Mouse (Mus musculus): ENCODE data around the gene F12. TPM values are rescaled to one million over a fixed set of nuclear protein-coding genes. Genes with fewer than 3 reads are reported as not detected.

F12 gene
- total RNA-seq (2021) = under 1 TPM in 1 of 2 experiments, not detected in 1; 0.30 TPM
- long read RNA-seq, experiment 1, partial matches to known transcripts = 0 of 1 reads
- long read RNA-seq, experiment 1, other reads (novel, unspliced or antisense) = 1 of 1 reads
- long read RNA-seq, experiment 2 = 0 reads

DNA sequence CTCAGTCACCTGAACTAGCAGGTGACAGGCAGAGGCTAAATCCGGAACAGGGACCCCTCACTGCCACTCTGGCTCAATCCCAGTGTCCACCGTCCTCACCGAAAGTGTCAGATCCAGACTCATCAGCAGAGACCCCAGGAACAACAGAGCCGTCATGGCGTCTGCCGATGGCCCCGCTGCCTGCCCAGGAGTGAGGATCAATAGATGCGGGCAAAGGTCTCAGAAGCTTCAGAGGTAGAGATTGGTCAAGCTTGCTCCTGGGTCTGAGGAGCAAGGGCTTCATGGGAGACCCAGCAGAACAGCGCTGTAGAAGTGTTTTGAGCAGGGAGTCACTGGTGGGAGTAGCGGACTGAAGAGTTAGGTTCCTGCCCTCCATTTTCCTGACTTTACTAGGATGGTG is at the start of gene F12:
Gene F12 (minus strand): TSS at position 181 of the 400 bp plus-strand sequence.
- DNase-seq (ENCODE audit: low spot score in 2 of 2) = no peak
- intact Hi-C loops (cut with DNase I) = no loop called here

DNA sequence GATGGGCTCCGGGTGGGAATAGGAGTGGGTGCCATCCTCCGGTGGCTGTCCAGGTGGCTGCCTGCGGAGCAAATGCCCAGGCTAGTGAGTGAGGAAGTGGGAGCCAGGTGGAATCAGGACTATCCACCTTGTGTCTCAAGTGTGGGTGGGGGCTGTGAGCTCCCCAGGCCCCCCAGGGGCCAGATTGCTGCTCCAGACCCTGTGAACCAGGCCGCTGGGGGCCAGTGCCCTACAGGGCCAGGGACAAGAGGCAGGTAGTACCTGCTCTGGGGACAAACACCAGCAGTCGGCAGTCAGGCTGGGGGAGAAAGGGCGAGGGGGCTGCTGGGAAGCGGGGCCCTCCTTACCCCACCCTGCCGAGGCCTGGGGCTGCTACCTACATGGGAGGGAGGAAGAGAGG is 49.7 kb upstream of the F12 start:
- intact Hi-C loops (cut with DNase I) = no loop called here
- no peak for DNase-seq (ENCODE audit: low spot score in 2 of 2)

DNA sequence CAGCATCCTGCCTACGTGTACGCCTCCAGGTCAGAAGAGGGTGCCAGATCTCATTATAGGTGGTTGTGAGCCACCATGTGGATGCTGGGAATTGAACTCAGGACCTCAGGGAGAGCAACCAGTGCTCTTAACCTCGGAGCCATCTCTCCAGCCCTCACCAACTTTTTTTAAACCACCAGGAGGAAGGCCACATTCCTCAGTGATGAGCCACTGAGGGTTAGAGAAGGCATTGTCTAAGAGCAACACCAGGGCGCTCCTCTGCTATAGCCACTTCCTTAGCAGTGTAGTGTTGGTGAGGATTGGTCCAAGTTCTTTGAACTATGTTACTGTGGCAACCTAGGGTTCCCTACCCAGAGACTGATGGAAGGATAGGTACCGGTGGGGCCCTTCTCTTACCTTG is 49.2 kb upstream of the F12 start:
- intact Hi-C loops (cut with DNase I) = loop anchor here (2.0 kb wide), 1 partner anchor 37 kb away; the partner anchor contains the start of gene Pdlim7

DNA sequence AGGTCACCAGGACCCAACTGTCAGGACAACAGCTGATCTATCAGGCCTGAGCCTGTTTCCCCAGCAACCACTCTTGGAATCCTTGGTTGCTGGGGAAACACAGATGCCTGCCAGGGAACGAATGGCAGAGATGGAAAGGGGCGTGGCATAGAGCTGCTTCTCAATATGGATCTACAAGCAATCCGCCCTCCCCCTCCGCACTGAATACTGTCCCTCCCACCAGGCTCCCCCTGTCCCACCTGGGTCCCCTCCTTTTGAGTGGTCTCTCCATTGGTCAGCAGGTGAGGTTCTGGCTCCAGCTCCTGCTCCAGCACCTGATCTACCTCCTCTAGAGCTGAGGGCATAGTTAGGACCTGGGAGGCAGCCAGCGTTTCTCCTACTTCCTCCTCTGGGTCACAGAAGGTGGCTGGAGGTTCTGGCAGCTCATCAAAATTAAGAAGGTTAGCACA is 48.1 kb upstream of the F12 start:
- peak; percentile 78 to 89 for DNase-seq (ENCODE audit: low spot score in 2 of 2)
- intact Hi-C loops (cut with DNase I) = loop anchor here (2.0 kb wide), 1 partner anchor 38 kb away; the partner anchor contains the start of gene Pdlim7

More for the DNA sequence above, 49.2 kb upstream of the F12 start:
- no peak for DNase-seq (ENCODE audit: low spot score in 2 of 2)

DNA sequence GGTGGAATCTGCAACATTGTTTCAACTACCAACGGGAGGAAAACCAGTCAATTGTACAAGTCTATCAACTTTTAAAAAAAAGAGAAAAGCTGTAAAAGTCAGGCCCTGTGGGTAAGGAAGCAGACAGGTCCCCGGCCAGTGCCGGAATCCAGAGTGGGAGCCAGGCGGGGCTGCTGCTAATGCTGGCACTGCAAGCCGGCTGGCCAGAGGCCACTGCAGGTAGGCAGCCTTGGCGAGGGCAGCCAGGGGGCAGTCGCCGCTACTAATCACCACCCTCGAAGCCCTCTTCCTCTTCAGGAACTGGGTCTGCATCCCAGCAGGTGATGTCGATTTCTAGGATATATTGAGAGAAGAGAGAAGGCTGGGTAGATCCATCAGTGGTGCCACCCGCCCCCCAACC is 47.4 kb upstream of the F12 start:
- intact Hi-C loops (cut with DNase I) = loop anchor here (2.0 kb wide), 1 partner anchor 39 kb away; the partner anchor contains the start of gene Pdlim7
- DNase-seq (ENCODE audit: low spot score in 2 of 2) = no peak

DNA sequence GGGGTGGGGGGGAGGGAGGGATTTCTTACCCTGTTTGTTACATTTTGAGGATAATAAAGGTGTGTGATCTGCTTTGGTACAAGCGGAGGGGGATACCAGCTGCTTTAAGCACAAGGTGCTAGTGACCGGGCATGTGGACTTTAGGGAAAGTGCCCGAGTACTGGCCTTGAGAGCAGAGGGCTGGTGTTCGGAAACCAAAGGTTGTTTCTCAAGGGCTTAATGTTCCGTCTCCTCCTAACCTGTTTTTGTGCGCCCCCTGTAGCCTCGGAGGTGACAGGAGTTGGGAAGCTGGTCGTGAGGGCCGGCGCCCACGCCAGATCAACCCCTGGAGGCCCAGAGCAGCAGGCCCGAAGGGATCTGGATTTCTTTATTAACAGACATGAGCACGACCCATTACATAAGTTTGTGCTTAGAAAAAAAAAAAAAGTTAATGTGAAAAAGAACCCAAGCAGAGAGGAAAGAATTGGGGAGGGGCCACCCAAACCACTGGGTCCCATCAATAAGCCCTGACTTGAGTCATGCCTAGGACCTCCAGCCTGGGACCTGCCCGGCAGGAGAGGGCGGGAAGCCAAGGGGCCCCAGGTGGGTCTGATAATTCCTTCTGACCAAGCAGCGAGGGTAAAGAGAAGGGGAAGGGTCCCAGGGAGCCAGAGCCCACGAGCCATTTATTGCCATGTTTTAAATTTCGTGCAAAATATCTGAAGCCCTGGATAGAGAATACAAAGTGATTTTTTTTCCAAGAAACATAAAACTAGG is 46.7 kb upstream of the F12 start:
- intact Hi-C loops (cut with DNase I) = no loop called here
- DNase-seq (ENCODE audit: low spot score in 2 of 2) = no peak

DNA sequence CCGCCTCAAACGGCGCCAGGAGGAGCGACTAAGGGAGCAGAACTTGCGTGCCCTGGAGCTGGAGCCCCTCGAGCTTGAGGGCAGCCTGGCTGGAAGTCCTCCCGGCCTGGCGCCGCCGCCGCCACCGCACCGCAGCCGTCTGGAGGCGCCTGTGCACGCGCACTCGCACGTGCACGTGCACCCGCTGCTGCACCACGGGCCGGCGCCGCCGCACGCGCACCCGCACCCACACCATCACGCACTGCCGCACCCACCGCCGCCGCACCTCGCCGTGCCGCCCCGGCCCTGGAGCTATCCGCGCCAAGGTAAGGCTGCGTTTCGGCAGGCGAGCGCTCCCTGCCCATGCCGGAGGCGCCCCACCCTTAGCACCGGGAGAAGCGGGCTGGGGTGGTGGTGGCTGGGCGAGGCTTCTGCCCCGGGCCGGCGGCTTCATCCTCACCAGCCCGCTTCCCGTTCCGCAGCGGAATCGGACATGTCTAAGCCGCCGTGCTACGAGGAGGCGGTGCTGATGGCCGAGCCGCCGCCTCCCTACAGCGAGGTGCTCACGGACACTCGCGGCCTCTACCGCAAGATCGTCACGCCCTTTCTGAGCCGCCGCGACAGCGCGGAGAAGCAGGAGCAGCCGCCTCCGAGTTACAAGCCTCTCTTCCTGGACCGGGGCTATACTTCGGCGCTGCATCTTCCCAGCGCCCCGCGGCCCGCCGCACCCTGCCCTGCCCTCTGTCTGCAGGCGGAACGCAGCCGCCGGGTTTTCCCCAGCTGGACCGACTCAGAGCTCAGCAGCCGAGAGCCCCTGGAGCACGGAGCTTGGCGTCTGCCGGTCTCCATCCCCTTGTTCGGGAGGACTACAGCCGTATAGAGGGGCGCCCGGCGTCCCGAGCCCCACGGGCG is 45.8 kb upstream of the F12 start:
- peak; percentile 84 to 85 for DNase-seq (ENCODE audit: low spot score in 2 of 2)
- intact Hi-C loops (cut with DNase I) = no loop called here

DNA sequence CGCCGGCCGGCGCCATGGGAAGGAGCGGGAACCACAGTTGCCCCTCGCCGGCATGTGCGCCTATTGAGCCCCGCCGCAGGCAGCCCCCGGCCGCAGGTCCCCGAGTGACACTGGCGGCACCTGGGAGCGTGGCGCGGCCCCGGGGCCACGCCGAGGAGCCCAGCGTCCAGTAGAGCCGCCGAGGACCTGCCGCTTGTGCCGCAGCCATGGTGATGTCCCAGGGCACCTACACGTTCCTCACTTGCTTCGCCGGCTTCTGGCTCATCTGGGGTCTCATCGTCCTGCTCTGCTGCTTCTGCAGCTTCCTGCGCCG is 45.2 kb upstream of the F12 start:
- intact Hi-C loops (cut with DNase I) = loop anchor here (2.0 kb wide), 1 partner anchor 53 kb away; no protein-coding TSS in a partner anchor
- no peak for DNase-seq (ENCODE audit: low spot score in 2 of 2)

DNA sequence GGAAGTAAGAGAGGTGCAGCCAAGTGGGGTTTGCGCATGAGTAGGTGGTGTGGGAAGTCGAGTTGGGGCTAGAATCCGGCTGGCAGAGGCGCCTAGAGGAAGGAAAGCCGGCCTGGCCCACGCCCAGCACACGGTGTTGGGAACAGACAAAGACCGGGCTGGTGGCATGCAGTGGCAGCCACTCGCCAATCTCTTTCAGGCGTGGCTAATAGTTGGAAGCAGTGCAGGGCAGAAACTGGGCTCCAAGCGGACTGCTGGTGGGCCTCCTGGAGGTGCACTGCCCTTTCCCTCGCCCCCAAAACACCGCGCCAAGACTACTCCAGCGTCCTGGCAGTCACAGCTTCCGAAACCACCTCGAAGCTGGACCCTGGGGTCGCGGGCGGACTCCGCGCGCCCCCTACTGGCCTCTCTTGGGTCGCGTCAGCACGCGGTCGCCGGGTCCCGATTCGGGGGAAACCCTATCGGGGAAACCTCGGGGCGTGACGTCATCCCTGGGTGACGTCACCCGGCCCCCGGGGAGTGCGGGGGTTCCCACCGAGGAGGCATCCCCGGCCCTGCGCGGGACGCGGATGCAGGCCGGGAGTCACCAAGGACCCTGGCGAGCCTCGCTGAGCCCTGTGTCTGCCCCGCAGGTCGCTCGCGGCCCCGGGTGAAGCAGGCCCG is 44.7 kb upstream of the F12 start:
- DNase-seq (ENCODE audit: low spot score in 2 of 2) = peak; percentile 79 to 84
- intact Hi-C loops (cut with DNase I) = loop anchor here (2.0 kb wide), 1 partner anchor 52 kb away; no protein-coding TSS in a partner anchor

DNA sequence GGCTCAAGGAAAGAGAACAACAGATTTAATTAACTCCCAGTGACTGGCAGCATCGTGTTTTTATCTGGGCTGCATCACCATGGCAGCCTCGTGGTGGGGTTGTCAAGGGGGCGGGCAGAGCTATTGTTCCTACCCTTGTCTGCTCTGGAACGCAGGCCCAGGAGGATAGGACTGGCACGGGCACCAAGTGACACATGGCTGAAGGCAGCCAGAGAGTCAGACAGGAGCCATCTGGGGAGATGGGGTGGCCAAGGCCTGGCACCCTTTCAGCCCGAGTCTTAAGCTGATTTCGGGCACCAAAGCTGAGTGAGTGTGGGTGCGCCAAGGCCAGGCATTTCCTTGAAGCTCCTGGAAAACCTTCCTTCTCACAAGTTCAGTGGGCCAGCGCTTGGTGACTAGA is 43.8 kb upstream of the F12 start:
- intact Hi-C loops (cut with DNase I) = loop anchor here (2.0 kb wide), 1 partner anchor 52 kb away; no protein-coding TSS in a partner anchor
- peak in 1 of 2 experiments; percentile 77 for DNase-seq (ENCODE audit: low spot score in 2 of 2)

DNA sequence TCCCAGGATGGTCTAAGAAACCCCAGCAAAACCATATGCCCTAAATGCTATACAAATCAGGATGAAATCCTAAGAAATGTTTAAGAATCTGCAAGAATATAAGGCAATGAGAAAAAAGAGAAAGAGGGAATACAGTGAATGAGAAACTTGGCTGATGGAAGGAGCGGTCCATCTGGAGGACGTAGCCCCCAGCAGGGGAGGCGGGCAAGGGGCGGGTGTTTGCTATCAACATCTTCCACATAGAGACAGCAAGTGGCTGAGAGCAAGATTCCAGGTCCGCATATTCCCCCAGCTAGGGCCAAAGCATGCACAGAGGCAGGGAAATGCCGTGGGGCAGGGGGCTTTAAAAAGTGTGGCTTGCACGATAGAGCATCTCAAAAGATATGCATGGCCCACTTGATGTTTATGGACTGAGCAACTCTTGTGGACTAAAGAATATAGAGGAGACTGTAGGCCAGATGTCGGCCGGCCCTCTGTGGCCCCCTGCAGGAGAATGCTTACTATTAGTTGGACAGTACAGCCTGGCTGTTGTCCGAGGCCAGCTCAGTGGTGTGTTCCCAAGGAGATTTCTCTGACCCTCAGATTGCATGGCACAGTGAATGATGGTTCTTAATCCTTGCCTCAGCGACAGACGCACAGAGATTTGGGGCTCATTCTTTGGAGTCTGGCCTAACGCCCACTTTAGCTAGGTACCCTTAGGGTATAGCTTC is 42.4 kb upstream of the F12 start:
- DNase-seq (ENCODE audit: low spot score in 2 of 2) = no peak
- intact Hi-C loops (cut with DNase I) = no loop called here

DNA sequence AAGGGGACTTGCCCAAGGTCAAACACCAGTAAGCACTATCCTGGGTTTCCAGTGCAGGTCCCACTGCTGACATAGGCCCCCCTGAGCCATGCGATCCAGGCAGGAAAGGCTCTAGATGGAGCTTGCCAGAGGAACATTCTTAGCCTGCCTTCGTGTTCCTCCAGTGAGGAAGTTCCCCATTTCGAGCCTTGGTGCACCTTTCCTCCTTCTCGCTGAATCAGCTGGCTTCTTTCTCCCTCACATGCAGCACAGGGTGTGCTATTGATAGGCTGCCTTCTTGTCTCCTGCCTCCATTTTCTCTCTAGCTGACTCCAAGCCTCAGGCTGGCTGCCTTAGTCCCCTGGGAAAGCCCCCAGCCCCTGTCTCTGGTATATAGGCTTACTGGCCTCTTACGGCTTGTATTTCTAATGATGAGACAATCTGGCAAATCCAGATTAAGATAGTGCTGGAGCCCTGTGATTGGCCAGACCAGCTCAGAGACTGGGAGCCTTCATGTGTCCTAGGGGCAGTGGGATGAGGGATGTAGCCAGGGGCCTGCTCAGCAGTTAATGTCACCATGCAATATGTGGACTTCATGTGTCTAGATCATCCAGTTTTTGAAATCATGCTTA is 39.3 kb upstream of the F12 start:
- intact Hi-C loops (cut with DNase I) = no loop called here

DNA sequence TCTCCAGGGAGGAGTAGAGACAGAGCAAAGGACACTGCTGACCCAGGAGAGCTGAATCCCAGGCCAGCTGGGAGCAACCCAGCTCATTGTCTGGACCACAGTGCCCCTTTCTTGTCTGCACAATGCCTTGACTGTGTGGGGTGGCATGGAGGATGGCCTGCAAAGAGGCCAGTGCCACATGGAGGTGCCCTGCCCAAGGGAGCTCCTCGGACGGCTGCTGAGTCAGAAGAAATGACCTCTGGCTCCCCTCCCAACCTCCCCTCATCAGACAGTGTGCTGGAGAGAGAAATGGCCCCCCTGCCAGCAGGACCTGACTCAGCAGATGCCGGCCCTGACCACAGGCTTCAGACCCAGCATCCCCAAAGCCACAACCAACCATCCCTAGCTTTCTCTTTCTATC is 38.6 kb upstream of the F12 start:
- intact Hi-C loops (cut with DNase I) = no loop called here

More for the DNA sequence above, 39.3 kb upstream of the F12 start:
- DNase-seq (ENCODE audit: low spot score in 2 of 2) = no peak

DNA sequence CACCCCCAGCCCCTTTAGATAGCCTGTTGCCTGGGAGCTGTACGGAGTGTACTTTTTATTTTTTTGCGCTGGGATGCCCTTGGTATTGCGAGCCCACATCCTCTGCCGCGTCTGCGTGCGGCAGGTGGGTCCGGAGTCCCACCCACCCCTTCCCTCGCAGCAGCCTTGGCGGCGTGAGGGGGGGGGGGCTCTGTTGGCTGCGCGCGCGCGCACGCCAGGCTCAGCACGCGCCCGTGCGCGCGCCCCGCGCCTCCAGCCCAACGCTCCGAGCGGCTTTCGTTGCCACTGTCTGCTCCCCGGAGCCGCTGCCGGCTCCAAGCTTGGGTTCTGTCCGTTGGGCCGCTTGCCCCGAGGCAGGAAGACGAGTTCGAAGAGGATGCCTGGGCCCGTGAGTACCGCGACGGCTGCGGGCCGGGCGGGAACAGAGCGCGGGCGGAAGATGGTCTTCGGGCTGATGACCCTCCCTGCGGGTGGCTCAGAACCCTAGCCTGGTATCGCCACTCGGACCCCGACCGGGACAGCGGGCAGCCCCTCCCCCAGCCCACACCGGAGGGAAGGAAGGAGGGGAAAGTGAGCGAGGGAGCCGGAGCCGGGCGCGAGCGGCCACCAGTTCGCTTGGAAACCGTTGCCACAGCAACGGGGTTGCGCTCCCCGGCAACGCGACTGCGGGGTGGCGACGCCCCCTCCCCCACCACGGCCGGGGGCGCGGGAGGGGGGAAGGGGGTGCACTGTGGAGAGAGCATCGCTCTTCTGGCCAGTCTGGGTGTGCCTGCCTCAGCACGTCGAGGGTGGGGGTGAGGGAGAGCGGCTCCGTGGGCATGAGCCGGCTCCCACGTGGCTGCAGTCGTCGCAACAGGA is 37.7 kb upstream of the F12 start, which contains the start of gene Prr7:
Gene Prr7 (plus strand): TSS at position 241 of the 858 bp plus-strand sequence.
- intact Hi-C loops (cut with DNase I) = no loop called here

More for the DNA sequence above, 38.6 kb upstream of the F12 start:
- DNase-seq (ENCODE audit: low spot score in 2 of 2) = no peak

DNA sequence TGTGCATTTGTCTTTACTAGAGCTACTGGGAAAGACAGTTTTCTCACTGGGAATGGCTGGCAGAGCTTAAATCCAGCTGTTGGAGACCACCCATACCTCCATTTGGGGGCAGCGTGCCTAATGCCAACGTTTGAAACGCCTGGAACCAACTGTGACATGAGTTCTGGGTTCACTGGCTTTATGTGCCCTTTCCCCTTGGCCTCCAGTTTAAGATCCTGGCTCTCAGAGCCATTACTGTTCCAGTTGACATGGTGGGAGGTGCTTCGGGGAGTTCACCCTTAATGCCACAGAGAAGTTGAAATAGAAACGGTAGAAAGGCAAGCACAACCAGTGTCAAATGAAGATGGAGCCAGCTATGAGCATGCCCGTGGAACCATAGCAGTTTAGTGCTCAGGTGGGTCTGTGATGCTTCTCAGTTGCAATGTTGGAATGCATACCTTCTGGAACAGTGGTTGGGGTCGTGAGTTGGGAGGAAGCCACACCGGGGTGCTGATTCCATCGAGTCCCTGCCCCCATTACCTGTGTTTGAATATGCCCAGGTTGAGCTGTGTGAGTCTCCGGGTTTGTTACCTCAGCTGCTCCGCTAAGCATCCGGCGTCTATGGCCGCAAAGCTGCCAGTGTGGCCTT is 36.9 kb upstream of the F12 start:
- intact Hi-C loops (cut with DNase I) = no loop called here
- no peak for DNase-seq (ENCODE audit: low spot score in 2 of 2)

More for the DNA sequence above, 37.7 kb upstream of the F12 start, which contains the start of gene Prr7:
- DNase-seq (ENCODE audit: low spot score in 2 of 2) = peak; percentile 78 to 83

DNA sequence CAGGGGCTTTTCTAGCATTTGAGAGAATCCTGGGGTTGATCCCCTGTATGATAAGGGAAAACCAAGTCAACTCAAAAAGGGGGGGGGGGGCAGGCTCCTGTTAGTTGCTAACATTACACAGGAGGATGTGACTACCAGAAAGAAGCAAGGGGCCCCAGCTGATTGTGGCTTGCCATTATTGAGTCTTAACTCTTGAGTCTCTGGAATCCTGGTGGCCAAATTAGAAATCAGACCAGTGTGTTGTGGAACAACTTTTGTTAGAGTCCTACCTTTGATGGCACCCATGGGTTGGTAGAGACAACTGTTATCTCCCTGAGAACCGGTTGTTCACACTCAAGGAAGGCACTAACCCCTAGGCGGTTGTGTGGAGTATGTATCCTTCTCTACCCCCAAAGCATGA is 36.4 kb upstream of the F12 start:
- intact Hi-C loops (cut with DNase I) = no loop called here

More for the DNA sequence above, 36.4 kb upstream of the F12 start:
- DNase-seq (ENCODE audit: low spot score in 2 of 2) = no peak
